In the genomic region with DNA sequence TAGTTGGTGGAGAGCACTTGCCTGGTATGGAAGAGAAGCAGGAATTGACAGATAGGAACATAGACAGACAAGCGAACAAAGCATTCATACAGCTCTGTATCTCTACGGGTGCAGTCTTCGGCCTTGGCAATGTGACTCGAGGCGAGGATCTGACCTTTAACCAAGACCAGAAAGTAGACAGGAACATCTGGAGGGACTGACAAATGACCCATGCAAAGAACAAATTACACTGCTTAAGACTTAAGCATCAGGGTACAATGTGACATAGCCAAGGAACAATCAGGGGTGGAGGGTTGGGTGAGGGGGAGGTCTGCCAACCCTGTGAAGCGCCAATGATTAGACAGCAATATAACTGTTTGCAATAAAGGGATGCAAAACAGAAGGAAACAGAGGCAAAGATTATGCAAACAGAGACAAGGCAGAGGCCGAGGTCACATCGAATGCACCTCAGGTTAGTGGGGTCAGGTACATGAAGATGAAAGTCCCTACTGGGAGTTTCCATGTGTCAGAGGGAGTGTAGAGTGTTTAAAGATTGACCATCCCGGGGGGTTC, we compare ENCODE assay signal across 16 mouse cellular contexts. TPM values are rescaled to one million over a fixed set of nuclear protein-coding genes. Genes with fewer than 3 reads are reported as not detected.
A peak's percentile ranks its signal among the peaks of the same experiment; 100 is the strongest.
DNase-seq lines count a peak whose midpoint lies in the region; ATAC-seq and TF ChIP-seq lines count a peak whose summit lies in the region.
"Had no signal": no experiment of that assay in that cellular context is flagged by ENCODE, and none has a peak within 500 bp of the region (broad histone marks: within the 10 kb centered on the region; RNA-seq: fewer than 3 reads in every experiment).

No protein-coding gene starts in this region.

- H3K27me3 ChIP-seq in kidney, adult 2 months (replicated peaks; ENCODE audit: control insufficient read depth, insufficient read depth, low read length): no peaks in the 10 kb centered on the region
- H3K27me3 ChIP-seq in liver, postnatal 0 days (ENCODE audit: insufficient read depth, low read length): no peaks in the 10 kb centered on the region
- H3K27me3 ChIP-seq in liver, embryonic 12.5 days (replicated peaks): peaks cover 24% of the 10 kb centered on the region
- H3K27me3 ChIP-seq: heart, embryonic 13.5 days; Patski had no signal

- DNase-seq in kidney, adult 2 months: peak; percentile 85
- no peak for DNase-seq in kidney, postnatal 4 days
- DNase-seq in kidney, postnatal 25 days: peak; percentile 20 to 56
- DNase-seq in kidney, postnatal 10 days: no peak
- no peak for DNase-seq in liver, postnatal 0 days
- DNase-seq: adrenal gland, adult 2 months; cerebellum, adult 2 months; forebrain, postnatal 0 days; gastrocnemius, postnatal 25 days had no signal

- H3K4me2 ChIP-seq in liver, postnatal 0 days (ENCODE audit: low read depth, low read length): no peak overlapping the region
- H3K4me2 ChIP-seq in liver, embryonic 12.5 days: no peak overlapping the region
- H3K4me2 ChIP-seq: forebrain, embryonic 13.5 days; heart, embryonic 13.5 days had no signal

- TF ChIP-seq POLR2A in kidney, adult 2 months (IDR thresholded peaks at IDR 0.05; ENCODE audit: low read depth, low read length): no peak

- no peak overlapping the region for H3K4me3 ChIP-seq in kidney, adult 2 months (ENCODE audit: insufficient read depth, low read depth, low read length)
- no peak overlapping the region for H3K4me3 ChIP-seq in liver, postnatal 0 days (ENCODE audit: low read depth, low read length)
- no peak overlapping the region for H3K4me3 ChIP-seq in liver, embryonic 12.5 days
- H3K4me3 ChIP-seq: embryonic facial prominence, embryonic 10.5 days; forebrain, embryonic 13.5 days; heart, embryonic 13.5 days had no signal

- WGBS in kidney, adult 2 months: 61% methylated on average over 9 of the region's 9 CpGs
- 63% methylated on average over 9 of the region's 9 CpGs for whole genome bisulfite sequencing in liver, postnatal 0 days (ENCODE audit: insufficient replicate concordance)
- 73% methylated on average over 9 of the region's 9 CpGs for WGBS in liver, embryonic 12.5 days (ENCODE audit: insufficient replicate concordance)

- peak; percentile 86 for ATAC-seq in liver, postnatal 0 days
- no peak for ATAC-seq in liver, embryonic 12.5 days
- ATAC-seq in CD4-positive, CD25-positive, alpha-beta regulatory T cell, adult 4 months: no peak
- ATAC-seq: activated CD4-positive, CD25-positive, alpha-beta regulatory T cell, adult 4 months; forebrain, embryonic 13.5 days; forebrain, postnatal 0 days; Patski had no signal

- H3K9ac ChIP-seq in liver, postnatal 0 days (replicated peaks): no peak overlapping the region
- no peak overlapping the region for H3K9ac ChIP-seq in liver, embryonic 12.5 days
- H3K9ac ChIP-seq: forebrain, embryonic 13.5 days; forebrain, postnatal 0 days; heart, embryonic 13.5 days had no signal

- no peaks in the 10 kb centered on the region for H3K36me3 ChIP-seq in kidney, adult 2 months (ENCODE audit: control insufficient read depth, insufficient read depth, low read length)
- H3K36me3 ChIP-seq in liver, postnatal 0 days (replicated peaks; ENCODE audit: insufficient read depth, low read length): no peaks in the 10 kb centered on the region
- no peaks in the 10 kb centered on the region for H3K36me3 ChIP-seq in liver, embryonic 12.5 days
- H3K36me3 ChIP-seq: embryonic facial prominence, embryonic 10.5 days; heart, embryonic 13.5 days had no signal

- peaks cover 32% of the 10 kb centered on the region; the same call in 1 of the 2 replicates for H3K4me1 ChIP-seq in kidney, adult 2 months (ENCODE audit: control insufficient read depth, insufficient read depth, low read length)
- H3K4me1 ChIP-seq in liver, postnatal 0 days (ENCODE audit: insufficient read depth): peaks cover 12% of the 10 kb centered on the region
- H3K4me1 ChIP-seq in liver, embryonic 12.5 days: no peaks in the 10 kb centered on the region

- TF ChIP-seq CTCF in kidney, adult 2 months (conservative IDR thresholded peaks at IDR 0.05; ENCODE audit: insufficient read depth, insufficient read length, low read depth, low read length): no peak
- TF ChIP-seq CTCF in liver, postnatal 0 days (IDR thresholded peaks at IDR 0.05; ENCODE audit: low read depth): no peak

- H3K27ac ChIP-seq in kidney, adult 2 months (ENCODE audit: insufficient read depth, low read depth, low read length): peak overlapping the region; percentile 33
- peak overlapping the region; percentile 60 for H3K27ac ChIP-seq in liver, postnatal 0 days (ENCODE audit: low read depth)
- H3K27ac ChIP-seq in liver, embryonic 12.5 days: no peak overlapping the region
- H3K27ac ChIP-seq: embryonic facial prominence, embryonic 10.5 days; forebrain, embryonic 13.5 days; heart, embryonic 13.5 days had no signal

- TF ChIP-seq EP300 in liver, postnatal 0 days (IDR thresholded peaks at IDR 0.05; ENCODE audit: low read depth): peak; percentile 46; the same call in 1 of the 2 replicates

- H3K9me3 ChIP-seq in liver, postnatal 0 days (ENCODE audit: low read length): no peaks in the 10 kb centered on the region
- H3K9me3 ChIP-seq in liver, embryonic 12.5 days (replicated peaks): no peaks in the 10 kb centered on the region
- H3K9me3 ChIP-seq: embryonic facial prominence, embryonic 10.5 days; forebrain, embryonic 13.5 days; heart, embryonic 13.5 days had no signal

RNA-seq across cellular contexts. Expression of a gene that starts 26.6 kb away (rescaled TPM):
- polyA plus RNA-seq in kidney, adult 2 months (2012; rRNA removed): 57.2 and 59.8 TPM in 2 replicates
- polyA plus RNA-seq in liver, postnatal 0 days (2015; fragmentation: Nextera tagmentation; extraction: Ambion mirVana): 16.3 and 20.6 TPM in 2 replicates
- 22.2 and 23.3 TPM in 2 replicates for polyA plus RNA-seq in liver, embryonic 12.5 days (2016; fragmentation: Nextera tagmentation; extraction: Ambion mirVana)
- polyA plus RNA-seq in CD4-positive, CD25-positive, alpha-beta regulatory T cell, adult 4 months (2017; shearing (Covaris generic)): 10 to 100 TPM; 13.0 to 18.1 TPM

Comparison
In these comparisons a context has a peak if more than half of its experiments do, and no peak if none do; other contexts are left out.
1. DNase-seq: peak in kidney, adult 2 months (single experiment) and kidney, postnatal 25 days (2 of 2); none in kidney, postnatal 4 days (0 of 2), kidney, postnatal 10 days (single experiment) and liver, postnatal 0 days (single experiment).